Mouse (Mus musculus) liver, embryonic 11.5 days (tissue): Measurements from ENCODE around the gene Il13. TPM values are rescaled to one million over a fixed set of nuclear protein-coding genes. Genes with fewer than 3 reads are reported as not detected.

Experiments used
- ATAC-seq: fragments of 200-750 bp; cut with Nextera tagmentation; replicated peaks from 2 replicates; pipeline ENCODE4 v1.8.0; 2017; ENCODE audit warnings: moderate number of reproducible peaks, mild to moderate bottlenecking, moderate TSS enrichment, moderate library complexity; ENCODE audit not compliant: low FRiP score
- DNase-seq: peaks from one replicate; pipeline ENCODE4 v3.0.0-alpha.2; 2017; ENCODE audit warnings: low spot score
- H3K27ac ChIP-seq: fragments of 300-500 bp; sonication (generic); 2 replicates; pipeline ENCODE4 v1.5.1; 2014; ENCODE audit warnings: mild to moderate bottlenecking, low read depth, low read length, control low read depth
- H3K27me3 ChIP-seq: fragments of 300-500 bp; sonication (generic); replicated peaks from 2 replicates; pipeline ENCODE4 v1.6.1; 2014; ENCODE audit warnings: low read length, mixed read lengths; ENCODE audit not compliant: control insufficient read depth, insufficient read depth
- H3K36me3 ChIP-seq: fragments of 300-500 bp; sonication (generic); 2 replicates; pipeline ENCODE4 v1.6.1; 2014; ENCODE audit warnings: mild to moderate bottlenecking, low read length, moderate library complexity, mixed read lengths; ENCODE audit not compliant: control insufficient read depth, insufficient read depth
- H3K4me1 ChIP-seq: fragments of 300-500 bp; sonication (generic); replicated peaks from 2 replicates; pipeline ENCODE4 v1.6.1; 2014; ENCODE audit warnings: low read length, mixed read lengths; ENCODE audit not compliant: control insufficient read depth, insufficient read depth
- H3K4me2 ChIP-seq: fragments of 300-500 bp; sonication (generic); 2 replicates; pipeline ENCODE4 v1.6.1; 2014; ENCODE audit warnings: mild to moderate bottlenecking, control low read depth, moderate library complexity
- H3K4me3 ChIP-seq: fragments of 300-500 bp; sonication (generic); 2 replicates; pipeline ENCODE4 v1.5.1; 2014; ENCODE audit warnings: low read depth, low read length, control low read depth
- H3K9ac ChIP-seq: fragments of 300-500 bp; sonication (generic); 2 replicates; pipeline ENCODE4 v1.6.1; 2014; ENCODE audit warnings: low read depth, low read length, control low read depth
- H3K9me3 ChIP-seq: fragments of 300-500 bp; sonication (generic); 2 replicates; pipeline ENCODE4 v1.6.1; 2016; ENCODE audit warnings: low read length, inconsistent platforms, mixed read lengths; ENCODE audit not compliant: control insufficient read depth
- WGBS: fragments of 180-500 bp; shearing (Covaris S2); extraction: QIAGEN DNeasy Blood & Tissue Kit; methylation state at CpG from one replicate; pipeline ENCODE4 v1.1.7; 2014; 5-methylcytosine and 5-hydroxymethylcytosine counted together
- polyA plus RNA-seq: library from polyadenylated mRNA; unstranded; fragments of >200 nt; fragmentation: Nextera tagmentation; extraction: Ambion mirVana; gene quantifications from 2 replicates; pipeline ENCODE4 v1.2.1, GENCODE M21; 2014

The Il13 gene
- polyA plus RNA-seq, 1 experiment from 2014 or later, result not detected

- Histone ChIP-seq H3K27ac (no peak overlapping the region), H3K9ac (no peak overlapping the region), H3K4me3 (no peak overlapping the region), H3K4me2 (peak overlapping the region; percentile 38), H3K27me3 (peaks cover 28% of the 10 kb centered on the region), H3K36me3 (no peaks in the 10 kb centered on the region), H3K4me1 (peaks cover 17% of the 10 kb centered on the region), H3K9me3 (no peaks in the 10 kb centered on the region)
- DNase-seq (no peak), ATAC-seq (no peak)
- 24% methylated on average over 21 of the region's 21 CpGs for WGBS
Observed at GRCm38 (mm10) chr11:53637046-53637802, 2.7 kb upstream of the Il13 start.

GRCm38 (mm10) chr11:53636183-53636646 is 1.7 kb upstream of the Il13 start:
- DNase-seq (no peak), ATAC-seq (peak; percentile 34; the same call in 1 of the 2 replicates)
- Histone ChIP-seq H3K27me3 (peaks cover 28% of the 10 kb centered on the region), H3K4me3 (peak overlapping the region; percentile 36), H3K9ac (no peak overlapping the region), H3K36me3 (no peaks in the 10 kb centered on the region), H3K27ac (no peak overlapping the region), H3K4me2 (peak overlapping the region; percentile 83), H3K9me3 (no peaks in the 10 kb centered on the region), H3K4me1 (peaks cover 17% of the 10 kb centered on the region)
- WGBS, result 1% methylated on average over 40 of the region's 40 CpGs

- Histone ChIP-seq H3K27me3 (peaks cover 28% of the 10 kb centered on the region), H3K27ac (no peak overlapping the region), H3K9ac (no peak overlapping the region), H3K36me3 (no peaks in the 10 kb centered on the region), H3K4me1 (peaks cover 14% of the 10 kb centered on the region), H3K4me3 (peak overlapping the region; percentile 36), H3K9me3 (no peaks in the 10 kb centered on the region), H3K4me2 (peak overlapping the region; percentile 83)
- 25% methylated on average over 9 of the region's 9 CpGs for WGBS
- 0 out of 2 replicates have a peak, but pooled peaks have one; percentile 5 for ATAC-seq
- no peak for DNase-seq
Observed at GRCm38 (mm10) chr11:53635590-53636182, 1.2 kb upstream of the Il13 start.

GRCm38 (mm10) chr11:53633644-53634043 is 858 bp downstream of the Il13 start:
- Histone ChIP-seq H3K4me1 (peaks cover 14% of the 10 kb centered on the region), H3K27ac (no peak overlapping the region), H3K36me3 (no peaks in the 10 kb centered on the region), H3K27me3 (peaks cover 28% of the 10 kb centered on the region), H3K4me3 (no peak overlapping the region), H3K9me3 (no peaks in the 10 kb centered on the region), H3K9ac (no peak overlapping the region), H3K4me2 (no peak overlapping the region)
- ATAC-seq (no peak), DNase-seq (no peak)
- 85% methylated on average over 7 of the region's 7 CpGs for WGBS

GRCm38 (mm10) chr11:53632122-53632733 is 2.3 kb downstream of the Il13 start:
- H3K4me3 ChIP-seq, result no peak overlapping the region
- H3K27ac ChIP-seq, result no peak overlapping the region
- ATAC-seq (no peak), DNase-seq (no peak)
- peaks cover 21% of the 10 kb centered on the region for H3K27me3 ChIP-seq
- no peaks in the 10 kb centered on the region for H3K36me3 ChIP-seq
- peaks cover 20% of the 10 kb centered on the region for H3K4me1 ChIP-seq
- WGBS, result 75% methylated on average over 14 of the region's 14 CpGs
- no peak overlapping the region for H3K4me2 ChIP-seq
- H3K9me3 ChIP-seq, result no peaks in the 10 kb centered on the region
- no peak overlapping the region for H3K9ac ChIP-seq

- H3K4me3 ChIP-seq, result no peak overlapping the region
- no peaks in the 10 kb centered on the region for H3K36me3 ChIP-seq
- whole genome bisulfite sequencing, result 4% methylated on average over 1 of the region's 1 CpGs
- H3K27ac ChIP-seq, result peak overlapping the region; percentile 14; the same call in 1 of the 2 replicates
- peak overlapping the region; percentile 25; the same call in 1 of the 2 replicates for H3K9ac ChIP-seq
- no peaks in the 10 kb centered on the region for H3K27me3 ChIP-seq
- H3K4me1 ChIP-seq, result peaks cover 25% of the 10 kb centered on the region
- DNase-seq (no peak), ATAC-seq (peak; percentile 79)
- 0 out of 2 replicates have a peak, but pooled peaks cover 2% of the 10 kb centered on the region for H3K9me3 ChIP-seq
- no peak overlapping the region for H3K4me2 ChIP-seq
Observed at GRCm38 (mm10) chr11:53627859-53628258, 6.6 kb downstream of the Il13 start.

GRCm38 (mm10) chr11:53626802-53627373 is 7.6 kb downstream of the Il13 start:
- DNase-seq, result no peak
- H3K4me3 ChIP-seq, result no peak overlapping the region
- H3K9me3 ChIP-seq, result 0 out of 2 replicates have a peak, but pooled peaks cover 2% of the 10 kb centered on the region
- peaks cover 30% of the 10 kb centered on the region for H3K4me1 ChIP-seq
- H3K9ac ChIP-seq, result peak overlapping the region; percentile 31
- H3K27me3 ChIP-seq, result no peaks in the 10 kb centered on the region
- no peaks in the 10 kb centered on the region for H3K36me3 ChIP-seq
- ATAC-seq, result peak; percentile 56
- peak overlapping the region; percentile 16 for H3K27ac ChIP-seq
- 48% methylated on average over 17 of the region's 17 CpGs for WGBS
- 0 out of 2 replicates have a peak overlapping the region, but pooled peaks have one; percentile 2 for H3K4me2 ChIP-seq

GRCm38 (mm10) chr11:53624124-53624523 is 10.4 kb downstream of the Il13 start:
- Histone ChIP-seq H3K4me1 (peaks cover 40% of the 10 kb centered on the region), H3K27ac (no peak overlapping the region), H3K27me3 (no peaks in the 10 kb centered on the region), H3K36me3 (no peaks in the 10 kb centered on the region), H3K4me2 (no peak overlapping the region), H3K4me3 (no peak overlapping the region), H3K9me3 (0 out of 2 replicates have a peak, but pooled peaks cover 2% of the 10 kb centered on the region), H3K9ac (no peak overlapping the region)
- DNase-seq (no peak), ATAC-seq (no peak)
- 89% methylated on average over 2 of the region's 2 CpGs for WGBS
